Mouse (Mus musculus) liver, adult 2 months (tissue): ENCODE results near the gene Pfas.

Source experiments
- CTCF ChIP-seq: fragments of 200-500 bp; IDR thresholded peaks from 2 replicates; pipeline ENCODE4 v1.5.1; 2011; ENCODE audit warnings: low read depth, low read length, control low read depth
- POLR2A ChIP-seq: fragments of 200-500 bp; IDR thresholded peaks from 2 replicates; pipeline ENCODE4 v1.6.1; 2011; ENCODE audit warnings: low read length, control low read depth; ENCODE audit not compliant: insufficient read depth; ENCODE audit errors: extremely low read depth

- no peak for TF ChIP-seq CTCF
- TF ChIP-seq POLR2A: no peak
Observed at GRCm38 (mm10) chr11:68975085-68975484, 33.2 kb downstream of the Pfas start, which contains the start of gene Rangrf.
